Mouse (Mus musculus) MEL (cell line): ENCODE results near the gene Amacr. TPM values are rescaled to one million over a fixed set of nuclear protein-coding genes. Genes with fewer than 3 reads are reported as not detected.

Experiments used
- DNase-seq: peaks from one replicate; pipeline ENCODE4 v3.0.0; 2011; ENCODE audit warnings: low read depth, low spot score
- H3K27ac ChIP-seq: 2 replicates; pipeline ENCODE4 v1.5.1; 2012; ENCODE audit warnings: low read depth, mild to moderate bottlenecking, control low read depth, low read length, moderate library complexity; ENCODE audit not compliant: control insufficient read depth
- H3K27me3 ChIP-seq, 2 experiments: fragments of 150-350 bp in 1 of 2; sonication (generic) in 1 of 2; 2 replicates each; pipeline ENCODE4 v1.6.1; 2012; ENCODE audit warnings: low read length in 2 of 2, mild to moderate bottlenecking in 2 of 2, improper control_type of control experiment in 1 of 2, moderate library complexity in 1 of 2; ENCODE audit not compliant: insufficient read depth in 2 of 2, control insufficient read depth in 1 of 2
- H3K36me3 ChIP-seq, 2 experiments: 2 replicates each; pipeline ENCODE4 v1.6.1; 2012 to 2014; ENCODE audit warnings: low read length in 2 of 2, improper control_type of control experiment in 1 of 2, inconsistent platforms in 1 of 2, mild to moderate bottlenecking in 1 of 2; ENCODE audit not compliant: insufficient read depth in 2 of 2, control insufficient read depth in 1 of 2
- H3K4me1 ChIP-seq, 2 experiments: fragments of 150-350 bp in 1 of 2; sonication (generic) in 1 of 2; 2 replicates each; pipeline ENCODE4 v1.6.1; 2012; ENCODE audit warnings: low read length in 2 of 2, improper control_type of control experiment in 1 of 2, mild to moderate bottlenecking in 1 of 2; ENCODE audit not compliant: insufficient read depth in 2 of 2, control insufficient read depth in 1 of 2
- H3K4me3 ChIP-seq, 2 experiments: fragments of 150-350 bp in 1 of 2; sonication (generic) in 1 of 2; 2 replicates each; pipeline ENCODE4 v1.5.1; 2012; ENCODE audit warnings: low read depth in 2 of 2, low read length in 2 of 2, mild to moderate bottlenecking in 2 of 2, moderate library complexity in 2 of 2, control low read depth in 1 of 2, improper control_type of control experiment in 1 of 2; ENCODE audit not compliant: control insufficient read depth in 1 of 2, insufficient read depth in 1 of 2
- H3K79me2 ChIP-seq: 2 replicates; pipeline ENCODE4 v1.6.1; 2012; ENCODE audit warnings: mild to moderate bottlenecking, low read length, moderate library complexity; ENCODE audit not compliant: control insufficient read depth, poor library complexity, insufficient read depth
- H3K9ac ChIP-seq: 2 replicates; pipeline ENCODE4 v1.6.1; 2012; ENCODE audit warnings: low read depth, mild to moderate bottlenecking, control low read depth, low read length, moderate library complexity; ENCODE audit not compliant: control insufficient read depth, poor library complexity, severe bottlenecking
- H3K9me3 ChIP-seq: fragments of 150-350 bp; sonication (generic); replicated peaks from 2 replicates; pipeline ENCODE4 v1.6.1; 2012; ENCODE audit warnings: mild to moderate bottlenecking, low read length, improper control_type of control experiment, moderate library complexity; ENCODE audit not compliant: insufficient read depth
- CTCF ChIP-seq, 3 experiments: IDR thresholded peaks in 2 of 3; conservative IDR thresholded peaks in 1 of 3; 2 replicates each; pipeline ENCODE4 v1.5.1; 2011 to 2012; ENCODE audit warnings: low read length in 3 of 3, low read depth in 2 of 3, mild to moderate bottlenecking in 2 of 3, improper control_type of control experiment in 1 of 3, inconsistent platforms in 1 of 3, mixed read lengths in 1 of 3, moderate library complexity in 1 of 3; ENCODE audit not compliant: control insufficient read depth in 1 of 3, insufficient read depth in 1 of 3, poor library complexity in 1 of 3, severe bottlenecking in 1 of 3
- E2F4 ChIP-seq: IDR thresholded peaks from 2 replicates; pipeline ENCODE4 v1.6.1; 2011; ENCODE audit warnings: low read depth, low read length, improper control_type of control experiment, borderline replicate concordance
- EP300 ChIP-seq, 2 experiments: IDR thresholded peaks; 2 replicates each; pipeline ENCODE4 v1.6.1; 2011; ENCODE audit warnings: improper control_type of control experiment in 2 of 2, low read length in 2 of 2, low read depth in 1 of 2, mild to moderate bottlenecking in 1 of 2
- GATA1 ChIP-seq: IDR thresholded peaks from 2 replicates; pipeline ENCODE4 v1.6.1; 2011; ENCODE audit warnings: low read depth, low read length, improper control_type of control experiment
- HCFC1 ChIP-seq: IDR thresholded peaks from 2 replicates; pipeline ENCODE4 v1.6.1; 2012; ENCODE audit warnings: low read depth, mild to moderate bottlenecking, inconsistent platforms, low read length, improper control_type of control experiment, moderate library complexity
- JUND ChIP-seq: IDR thresholded peaks from 2 replicates; pipeline ENCODE4 v1.6.1; 2011; ENCODE audit warnings: low read depth, mild to moderate bottlenecking, improper control_type of control experiment, low read length
- MAFK ChIP-seq: IDR thresholded peaks from 2 replicates; pipeline ENCODE4 v1.6.1; 2011; ENCODE audit warnings: low read depth, mild to moderate bottlenecking, low read length, improper control_type of control experiment, borderline replicate concordance
- MAZ ChIP-seq: IDR thresholded peaks from 2 replicates; pipeline ENCODE4 v1.6.1; 2012; ENCODE audit warnings: low read depth, mild to moderate bottlenecking, inconsistent platforms, low read length, improper control_type of control experiment
- MXI1 ChIP-seq: IDR thresholded peaks from 2 replicates; pipeline ENCODE4 v1.6.1; 2011; ENCODE audit warnings: mild to moderate bottlenecking, low read depth, low read length, improper control_type of control experiment
- MYB ChIP-seq: IDR thresholded peaks from 2 replicates; pipeline ENCODE4 v1.6.1; 2011; ENCODE audit warnings: mild to moderate bottlenecking, low read depth, low read length, improper control_type of control experiment
- NELFE ChIP-seq: IDR thresholded peaks from 2 replicates; pipeline ENCODE4 v1.6.1; 2011; ENCODE audit warnings: low read depth, low read length, improper control_type of control experiment
- NRF1 ChIP-seq: IDR thresholded peaks from 2 replicates; pipeline ENCODE4 v1.6.1; 2014; ENCODE audit warnings: low read depth, mild to moderate bottlenecking, inconsistent platforms, low read length, improper control_type of control experiment, moderate library complexity; ENCODE audit not compliant: poor library complexity, insufficient read depth, severe bottlenecking
- POLR2AphosphoS2 ChIP-seq: IDR thresholded peaks from 2 replicates; pipeline ENCODE4 v1.6.1; 2011; ENCODE audit warnings: low read length, improper control_type of control experiment
- SIN3A ChIP-seq: IDR thresholded peaks from 2 replicates; pipeline ENCODE4 v1.6.1; 2012; ENCODE audit warnings: low read length, improper control_type of control experiment, inconsistent platforms
- TAL1 ChIP-seq: IDR thresholded peaks from 2 replicates; pipeline ENCODE4 v1.6.1; 2012; ENCODE audit warnings: mild to moderate bottlenecking, inconsistent platforms, low read length, moderate library complexity, mixed read lengths
- TBP ChIP-seq: IDR thresholded peaks from 2 replicates; pipeline ENCODE4 v1.8.0; 2011; ENCODE audit warnings: low read depth, low read length, improper control_type of control experiment
- TCF12 ChIP-seq: IDR thresholded peaks from 2 replicates; pipeline ENCODE4 v1.6.1; 2014; ENCODE audit warnings: low read depth, mild to moderate bottlenecking, inconsistent platforms, low read length, improper control_type of control experiment, moderate library complexity
- USF1 ChIP-seq: IDR thresholded peaks from 2 replicates; pipeline ENCODE4 v1.6.1; 2014; ENCODE audit warnings: low read depth, mild to moderate bottlenecking, inconsistent platforms, low read length, improper control_type of control experiment, moderate library complexity
- ZKSCAN1 ChIP-seq: IDR thresholded peaks from 2 replicates; pipeline ENCODE4 v1.6.1; 2012; ENCODE audit warnings: low read depth, mild to moderate bottlenecking, inconsistent platforms, low read length, improper control_type of control experiment, moderate library complexity
- polyA plus RNA-seq, 2 experiments: library from polyadenylated mRNA; stranded (reverse) in 1 of 2; unstranded in 1 of 2; fragments of >175 nt in 1 of 2; fragments of >200 nt in 1 of 2; gene quantifications; 2 replicates each; pipeline versions ENCODE4 v1.2.1 to v1.2.4; 2012; ENCODE audit warnings: low replicate concordance in 2 of 2, low read depth in 1 of 2; ENCODE audit not compliant: insufficient read length in 2 of 2, insufficient read depth in 1 of 2, missing spikeins in 1 of 2
- total RNA-seq: library from RNA; depleted of rRNA; stranded (reverse); fragments of 300-350 nt; gene quantifications from 2 replicates; pipeline ENCODE4 v1.2.3, GENCODE M21; 2012

The Amacr gene
- total and polyA plus RNA-seq, 3 experiments: not detected

DNA sequence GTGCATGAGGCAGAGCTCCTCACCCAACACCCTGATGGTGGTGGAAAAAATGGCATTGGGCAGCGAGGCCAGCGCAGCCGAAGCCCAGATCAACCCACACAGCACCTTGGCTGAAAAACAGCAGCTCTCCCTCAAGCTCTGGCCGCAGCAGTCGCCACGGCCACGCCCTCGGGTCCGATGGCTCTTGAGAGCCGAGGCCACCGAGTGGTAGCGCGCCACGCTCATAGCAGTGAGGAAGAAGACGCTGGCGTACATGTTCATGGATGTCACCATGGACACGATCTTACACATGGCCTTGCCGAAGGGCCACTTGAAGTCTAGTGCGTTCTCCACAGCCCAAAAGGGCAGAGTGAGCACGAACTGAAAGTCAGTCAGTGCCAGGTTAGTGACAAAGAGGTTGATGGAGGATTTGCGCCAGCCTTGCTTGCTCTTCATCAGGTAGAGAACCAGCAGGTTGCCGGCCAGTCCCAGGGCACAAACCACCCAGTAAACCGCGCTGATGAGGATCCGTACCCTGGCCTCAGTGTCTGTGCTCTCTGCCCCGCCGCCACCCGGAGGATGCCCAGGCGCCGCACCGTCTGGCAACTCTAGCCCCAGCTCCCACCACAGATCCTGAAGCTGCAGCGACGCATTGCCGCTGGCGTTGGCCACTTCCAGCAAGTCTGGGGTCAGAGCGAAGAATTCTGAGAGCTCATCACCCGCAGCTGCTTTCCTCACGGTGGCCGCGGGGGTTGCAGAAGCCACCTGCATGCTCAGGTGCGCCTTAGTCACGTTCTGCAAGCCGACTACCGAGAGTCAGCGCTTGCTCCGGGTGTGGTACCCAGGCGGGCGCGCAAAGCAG lies 55.2 kb downstream of the Amacr start:
- Histone ChIP-seq H3K4me3 (no peak overlapping the region), H3K36me3 (no peaks in the 10 kb centered on the region), H3K27ac (no peak overlapping the region), H3K79me2 (no peaks in the 10 kb centered on the region), H3K4me1 (no peaks in the 10 kb centered on the region), H3K9ac (no peak overlapping the region), H3K9me3 (no peaks in the 10 kb centered on the region), H3K27me3 (no peaks in the 10 kb centered on the region)
- TF ChIP-seq POLR2AphosphoS2: no peak
- no peak for DNase-seq

DNA sequence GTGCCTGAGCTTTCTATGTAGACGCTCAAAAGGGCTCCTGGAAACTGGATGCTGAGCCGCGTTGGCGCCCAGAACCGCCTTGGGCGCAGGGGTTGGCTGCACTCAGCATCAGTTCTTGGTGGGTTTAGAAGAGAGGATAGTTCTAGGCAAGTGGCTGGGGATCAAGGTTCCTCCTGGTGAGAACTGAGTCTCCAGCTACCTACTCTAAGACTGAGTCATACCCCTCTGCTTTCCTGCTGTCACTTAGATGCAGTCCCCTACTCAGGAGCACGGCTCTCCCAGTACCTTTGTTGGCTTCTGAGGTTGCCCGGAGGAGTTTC lies 55.8 kb downstream of the Amacr start:
- H3K27me3 ChIP-seq: no peaks in the 10 kb centered on the region
- H3K9me3 ChIP-seq: no peaks in the 10 kb centered on the region
- TF ChIP-seq TBP (no peak), GATA1 (no peak), JUND (no peak), MXI1 (no peak), MAZ (no peak), CTCF (IDR thresholded peaks at IDR 0.05 in 2 of 3, conservative IDR thresholded peaks at IDR 0.05 in 1 of 3; ENCODE audit: control insufficient read depth in 1 of 3, insufficient read depth in 1 of 3, low read depth in 2 of 3, low read length in 3 of 3, poor library complexity in 1 of 3, severe bottlenecking in 1 of 3) (no peak), TCF12 (no peak), MYB (no peak), EP300 (IDR thresholded peaks at IDR 0.05; ENCODE audit: low read depth in 1 of 2, low read length in 2 of 2) (no peak), ZKSCAN1 (no peak), SIN3A (no peak), NRF1 (no peak), TAL1 (no peak), HCFC1 (no peak), MAFK (no peak), NELFE (no peak), USF1 (no peak), E2F4 (no peak)
- TF ChIP-seq, all 39 proteins: peak for 0
- no peaks in the 10 kb centered on the region for H3K79me2 ChIP-seq
- H3K4me3 ChIP-seq: no peak overlapping the region
- no peak overlapping the region for H3K27ac ChIP-seq
- no peaks in the 10 kb centered on the region for H3K36me3 ChIP-seq
- H3K4me1 ChIP-seq: no peaks in the 10 kb centered on the region
- DNase-seq: no peak
- no peak overlapping the region for H3K9ac ChIP-seq
